Mouse (Mus musculus): ENCODE results near the gene Pm20d2. TPM values are rescaled to one million over a fixed set of nuclear protein-coding genes. Genes with fewer than 3 reads are reported as not detected.

Gene Pm20d2
- total RNA-seq (2014; rRNA removed) = 7.7 and 9.2 TPM in 2 replicates
- polyA plus RNA-seq (2015; fragmentation: Nextera tagmentation; extraction: Ambion mirVana) = 2.9 and 3.6 TPM in 2 replicates

- TF ChIP-seq CTCF (IDR thresholded peaks at IDR 0.05) = no peak
- H3K4me3 ChIP-seq (ENCODE audit: low read depth, low read length) = peak within 1 kb of the TSS; percentile 71
- H3K36me3 ChIP-seq (ENCODE audit: insufficient read depth, low read length) = peaks cover 7% of the 10 kb centered on the region; the same call in 1 of the 2 replicates
- H3K9me3 ChIP-seq (ENCODE audit: low read length) = no peaks in the 10 kb centered on the region
- ATAC-seq (ENCODE audit: low FRiP score) = no peak
- peak within 1 kb of the TSS; percentile 94 for H3K27ac ChIP-seq (ENCODE audit: low read depth, low read length)
- DNase-seq (ENCODE audit: low spot score) = no peak
- peak within 1 kb of the TSS; percentile 81 for H3K4me2 ChIP-seq (ENCODE audit: low read depth, low read length, poor library complexity, severe bottlenecking)
- WGBS = 12% methylated on average over 6 of the region's 6 CpGs
- H3K4me1 ChIP-seq (ENCODE audit: insufficient read depth, low read length) = no peaks in the 10 kb centered on the region
- no peaks in the 10 kb centered on the region for H3K27me3 ChIP-seq (ENCODE audit: insufficient read depth, low read length)
- peak within 1 kb of the TSS; percentile 86 for H3K9ac ChIP-seq (replicated peaks; ENCODE audit: low read length, poor library complexity, severe bottlenecking)
Observed at GRCm38 (mm10) chr4:33189735-33190036, at the start of gene Pm20d2. TSS of gene Pm20d2 (minus strand) at chr4:33189737.

GRCm38 (mm10) chr4:33230881-33231280 is 41.3 kb upstream of the Pm20d2 start:
- Histone ChIP-seq H3K9me3 (ENCODE audit: low read length) (no peaks in the 10 kb centered on the region), H3K4me2 (ENCODE audit: low read depth, low read length, poor library complexity, severe bottlenecking) (no peak overlapping the region), H3K36me3 (ENCODE audit: insufficient read depth, low read length) (peaks cover 22% of the 10 kb centered on the region), H3K9ac (replicated peaks; ENCODE audit: low read length, poor library complexity, severe bottlenecking) (no peak overlapping the region), H3K27ac (ENCODE audit: low read depth, low read length) (no peak overlapping the region), H3K27me3 (ENCODE audit: insufficient read depth, low read length) (no peaks in the 10 kb centered on the region), H3K4me3 (ENCODE audit: low read depth, low read length) (no peak overlapping the region), H3K4me1 (ENCODE audit: insufficient read depth, low read length) (no peaks in the 10 kb centered on the region)
- ATAC-seq (ENCODE audit: low FRiP score) = no peak
- no peak for DNase-seq (ENCODE audit: low spot score)
- no peak for TF ChIP-seq CTCF (IDR thresholded peaks at IDR 0.05)
- 91% methylated on average over 18 of the region's 18 CpGs for WGBS

GRCm38 (mm10) chr4:33229639-33230038 is 40.1 kb upstream of the Pm20d2 start:
- no peak overlapping the region for H3K4me2 ChIP-seq (ENCODE audit: low read depth, low read length, poor library complexity, severe bottlenecking)
- H3K36me3 ChIP-seq (ENCODE audit: insufficient read depth, low read length) = peaks cover 24% of the 10 kb centered on the region
- no peak for ATAC-seq (ENCODE audit: low FRiP score)
- H3K9ac ChIP-seq (replicated peaks; ENCODE audit: low read length, poor library complexity, severe bottlenecking) = no peak overlapping the region
- no peak for DNase-seq (ENCODE audit: low spot score)
- H3K9me3 ChIP-seq (ENCODE audit: low read length) = no peaks in the 10 kb centered on the region
- no peak overlapping the region for H3K4me3 ChIP-seq (ENCODE audit: low read depth, low read length)
- H3K27ac ChIP-seq (ENCODE audit: low read depth, low read length) = no peak overlapping the region
- H3K4me1 ChIP-seq (ENCODE audit: insufficient read depth, low read length) = no peaks in the 10 kb centered on the region
- H3K27me3 ChIP-seq (ENCODE audit: insufficient read depth, low read length) = no peaks in the 10 kb centered on the region
- no peak for TF ChIP-seq CTCF (IDR thresholded peaks at IDR 0.05)
- WGBS = 82% methylated on average over 4 of the region's 4 CpGs

- H3K4me1 ChIP-seq (ENCODE audit: insufficient read depth, low read length) = no peaks in the 10 kb centered on the region
- DNase-seq (ENCODE audit: low spot score) = no peak
- no peak for ATAC-seq (ENCODE audit: low FRiP score)
- WGBS = 89% methylated on average over 7 of the region's 7 CpGs
- no peaks in the 10 kb centered on the region for H3K27me3 ChIP-seq (ENCODE audit: insufficient read depth, low read length)
- no peak overlapping the region for H3K9ac ChIP-seq (replicated peaks; ENCODE audit: low read length, poor library complexity, severe bottlenecking)
- no peaks in the 10 kb centered on the region for H3K9me3 ChIP-seq (ENCODE audit: low read length)
- TF ChIP-seq CTCF (IDR thresholded peaks at IDR 0.05) = no peak
- H3K27ac ChIP-seq (ENCODE audit: low read depth, low read length) = no peak overlapping the region
- peaks cover 24% of the 10 kb centered on the region for H3K36me3 ChIP-seq (ENCODE audit: insufficient read depth, low read length)
- H3K4me3 ChIP-seq (ENCODE audit: low read depth, low read length) = no peak overlapping the region
- H3K4me2 ChIP-seq (ENCODE audit: low read depth, low read length, poor library complexity, severe bottlenecking) = no peak overlapping the region
Observed at GRCm38 (mm10) chr4:33227164-33227563, 37.6 kb upstream of the Pm20d2 start.

GRCm38 (mm10) chr4:33224003-33224675 is 34.6 kb upstream of the Pm20d2 start:
- no peak overlapping the region for H3K9ac ChIP-seq (replicated peaks; ENCODE audit: low read length, poor library complexity, severe bottlenecking)
- H3K4me3 ChIP-seq (ENCODE audit: low read depth, low read length) = no peak overlapping the region
- H3K27ac ChIP-seq (ENCODE audit: low read depth, low read length) = no peak overlapping the region
- H3K4me2 ChIP-seq (ENCODE audit: low read depth, low read length, poor library complexity, severe bottlenecking) = no peak overlapping the region
- H3K27me3 ChIP-seq (ENCODE audit: insufficient read depth, low read length) = no peaks in the 10 kb centered on the region
- no peak for DNase-seq (ENCODE audit: low spot score)
- no peak for ATAC-seq (ENCODE audit: low FRiP score)
- no peaks in the 10 kb centered on the region for H3K9me3 ChIP-seq (ENCODE audit: low read length)
- 75% methylated on average over 7 of the region's 7 CpGs for WGBS
- peaks cover 13% of the 10 kb centered on the region for H3K36me3 ChIP-seq (ENCODE audit: insufficient read depth, low read length)
- no peak for TF ChIP-seq CTCF (IDR thresholded peaks at IDR 0.05)
- H3K4me1 ChIP-seq (ENCODE audit: insufficient read depth, low read length) = no peaks in the 10 kb centered on the region

GRCm38 (mm10) chr4:33221847-33222246 is 32.3 kb upstream of the Pm20d2 start:
- no peak for ATAC-seq (ENCODE audit: low FRiP score)
- Histone ChIP-seq H3K9me3 (ENCODE audit: low read length) (no peaks in the 10 kb centered on the region), H3K4me3 (ENCODE audit: low read depth, low read length) (no peak overlapping the region), H3K27me3 (ENCODE audit: insufficient read depth, low read length) (no peaks in the 10 kb centered on the region), H3K4me2 (ENCODE audit: low read depth, low read length, poor library complexity, severe bottlenecking) (no peak overlapping the region), H3K4me1 (ENCODE audit: insufficient read depth, low read length) (no peaks in the 10 kb centered on the region), H3K9ac (replicated peaks; ENCODE audit: low read length, poor library complexity, severe bottlenecking) (no peak overlapping the region), H3K36me3 (ENCODE audit: insufficient read depth, low read length) (peaks cover 6% of the 10 kb centered on the region), H3K27ac (ENCODE audit: low read depth, low read length) (no peak overlapping the region)
- 63% methylated on average over 1 of the region's 1 CpGs for WGBS
- no peak for TF ChIP-seq CTCF (IDR thresholded peaks at IDR 0.05)
- DNase-seq (ENCODE audit: low spot score) = no peak
